Mouse (Mus musculus) MEL (cell line): ENCODE data around the gene Aff3.

Experiments used
- CTCF ChIP-seq, 3 experiments: IDR thresholded peaks in 2 of 3; conservative IDR thresholded peaks in 1 of 3; 2 replicates each; pipeline ENCODE4 v1.5.1; 2011 to 2012; ENCODE audit warnings: low read length in 3 of 3, low read depth in 2 of 3, mild to moderate bottlenecking in 2 of 3, improper control_type of control experiment in 1 of 3, inconsistent platforms in 1 of 3, mixed read lengths in 1 of 3, moderate library complexity in 1 of 3; ENCODE audit not compliant: control insufficient read depth in 1 of 3, insufficient read depth in 1 of 3, poor library complexity in 1 of 3, severe bottlenecking in 1 of 3
- RCOR1 ChIP-seq: IDR thresholded peaks from 2 replicates; pipeline ENCODE4 v1.6.1; 2012; ENCODE audit warnings: low read depth, mild to moderate bottlenecking, inconsistent platforms, low read length, improper control_type of control experiment

- no peak for TF ChIP-seq RCOR1
- TF ChIP-seq CTCF (IDR thresholded peaks at IDR 0.05 in 2 of 3, conservative IDR thresholded peaks at IDR 0.05 in 1 of 3; ENCODE audit: control insufficient read depth in 1 of 3, insufficient read depth in 1 of 3, low read depth in 2 of 3, low read length in 3 of 3, poor library complexity in 1 of 3, severe bottlenecking in 1 of 3) = no peak
These were observed 76.0 kb downstream of the Aff3 start for GRCm38 (mm10) chr1:38588741-38589140.
